Mouse (Mus musculus) midbrain, embryonic 13.5 days (tissue): ENCODE data around the gene Cym. TPM values are rescaled to one million over a fixed set of nuclear protein-coding genes. Genes with fewer than 3 reads are reported as not detected.

Experiments
- ATAC-seq: fragments of 200-750 bp; cut with Nextera tagmentation; 2 replicates; pipeline ENCODE4 v1.8.0; 2017; ENCODE audit warnings: mild to moderate bottlenecking, moderate TSS enrichment, moderate library complexity
- H3K27ac ChIP-seq: fragments of 300-500 bp; sonication (generic); 2 replicates; pipeline ENCODE4 v1.5.1; 2015; ENCODE audit warnings: inconsistent platforms, mild to moderate bottlenecking, moderate library complexity
- H3K27me3 ChIP-seq: fragments of 300-500 bp; sonication (generic); 2 replicates; pipeline ENCODE4 v1.6.1; 2015; ENCODE audit warnings: mild to moderate bottlenecking, inconsistent platforms
- H3K36me3 ChIP-seq: fragments of 300-500 bp; sonication (generic); 2 replicates; pipeline ENCODE4 v1.6.1; 2015; ENCODE audit warnings: mild to moderate bottlenecking, inconsistent platforms
- H3K4me1 ChIP-seq: fragments of 300-500 bp; sonication (generic); replicated peaks from 2 replicates; pipeline ENCODE4 v1.6.1; 2015; ENCODE audit warnings: inconsistent platforms
- H3K4me2 ChIP-seq: fragments of 300-500 bp; sonication (generic); replicated peaks from 2 replicates; pipeline ENCODE4 v1.6.1; 2015; ENCODE audit warnings: moderate library complexity, mild to moderate bottlenecking, inconsistent platforms
- H3K4me3 ChIP-seq: fragments of 300-500 bp; sonication (generic); replicated peaks from 2 replicates; pipeline ENCODE4 v1.5.1; 2015; ENCODE audit warnings: mild to moderate bottlenecking, inconsistent platforms
- H3K9ac ChIP-seq: fragments of 300-500 bp; sonication (generic); replicated peaks from 2 replicates; pipeline ENCODE4 v1.6.1; 2015; ENCODE audit warnings: mild to moderate bottlenecking, inconsistent platforms
- H3K9me3 ChIP-seq: fragments of 300-500 bp; sonication (generic); 2 replicates; pipeline ENCODE4 v1.6.1; 2016; ENCODE audit warnings: mild to moderate bottlenecking, inconsistent platforms
- WGBS: fragments of 180-500 bp; shearing (Covaris S2); methylation state at CpG from one replicate; pipeline ENCODE4 v1.1.7; 2015; 5-methylcytosine and 5-hydroxymethylcytosine counted together
- polyA plus RNA-seq: library from polyadenylated mRNA; unstranded; fragments of >200 nt; fragmentation: Nextera tagmentation; extraction: Ambion mirVana; gene quantifications from 2 replicates; pipeline ENCODE4 v1.2.1, GENCODE M21; 2015

Gene Cym
- polyA plus RNA-seq, 1 experiment from 2014 or later: 4.2 TPM

DNA sequence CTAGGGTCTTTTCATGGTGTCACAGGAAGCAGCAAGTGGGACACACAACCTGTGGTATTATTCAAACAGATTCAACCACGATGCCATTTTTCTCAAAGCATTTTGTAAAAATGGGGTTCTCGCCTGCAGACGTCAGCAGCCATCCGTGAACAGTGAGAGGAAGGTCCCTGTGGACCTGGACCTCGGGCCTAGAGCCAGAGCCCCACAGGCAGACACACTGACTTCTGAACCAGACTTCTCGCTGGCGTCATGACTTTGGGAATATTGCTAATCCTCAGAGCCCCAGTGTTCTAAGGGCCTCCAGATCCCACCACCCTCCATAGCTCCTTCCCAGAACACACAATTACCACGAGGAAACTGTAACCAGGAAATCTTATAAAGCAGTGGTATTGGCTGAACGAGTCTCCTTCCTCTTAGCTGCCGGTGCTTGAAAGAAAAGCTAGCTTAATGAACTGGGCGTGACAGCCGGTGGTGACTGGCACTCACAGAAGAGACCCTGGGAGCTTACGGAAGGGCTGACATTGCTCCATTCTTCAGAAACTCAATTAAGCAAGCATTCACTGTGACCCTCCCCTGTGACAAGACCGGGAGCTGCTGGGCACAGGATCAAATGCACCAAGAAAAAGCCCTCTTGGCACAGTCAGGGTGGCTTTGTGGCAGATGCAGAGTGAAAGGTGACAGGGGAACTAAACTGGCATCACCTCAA lies 20.0 kb upstream of the Cym start:
- ATAC-seq: peak; percentile 35; the same call in 1 of the 2 replicates
- peak overlapping the region; percentile 17; the same call in 1 of the 2 replicates for H3K4me2 ChIP-seq
- no peak overlapping the region for H3K9ac ChIP-seq

GRCm38 (mm10) chr3:107239607-107240006 lies 18.1 kb upstream of the Cym start, which contains the start of gene Prok1:
Gene Prok1 (minus strand): TSS chr3:107239707.
- peaks cover 7% of the 10 kb centered on the region for H3K4me1 ChIP-seq
- 90% methylated on average over 9 of the region's 9 CpGs for WGBS
- H3K27me3 ChIP-seq: 0 out of 2 replicates have a peak, but pooled peaks cover 4% of the 10 kb centered on the region
- H3K9me3 ChIP-seq: no peaks in the 10 kb centered on the region
- no peak within 1 kb of the TSS for H3K4me2 ChIP-seq
- no peak for ATAC-seq
- H3K4me3 ChIP-seq: no peak within 1 kb of the TSS
- no peak within 1 kb of the TSS for H3K9ac ChIP-seq
- no peaks in the 10 kb centered on the region for H3K36me3 ChIP-seq
- H3K27ac ChIP-seq: no peak within 1 kb of the TSS

More for the DNA sequence above, 20.0 kb upstream of the Cym start:
- H3K9me3 ChIP-seq: no peaks in the 10 kb centered on the region
- H3K36me3 ChIP-seq: no peaks in the 10 kb centered on the region
- H3K27ac ChIP-seq: no peak overlapping the region
- peaks cover 7% of the 10 kb centered on the region for H3K4me1 ChIP-seq
- no peak overlapping the region for H3K4me3 ChIP-seq
- 0 out of 2 replicates have a peak, but pooled peaks cover 4% of the 10 kb centered on the region for H3K27me3 ChIP-seq
- WGBS: 29% methylated on average over 14 of the region's 14 CpGs

GRCm38 (mm10) chr3:107238471-107238980 lies 17.0 kb upstream of the Cym start:
- no peak overlapping the region for H3K4me3 ChIP-seq
- H3K9ac ChIP-seq: no peak overlapping the region
- 90% methylated on average over 8 of the region's 8 CpGs for WGBS
- H3K27ac ChIP-seq: no peak overlapping the region
- no peaks in the 10 kb centered on the region for H3K36me3 ChIP-seq
- H3K4me2 ChIP-seq: no peak overlapping the region
- H3K4me1 ChIP-seq: peaks cover 7% of the 10 kb centered on the region
- H3K9me3 ChIP-seq: no peaks in the 10 kb centered on the region
- 0 out of 2 replicates have a peak, but pooled peaks cover 4% of the 10 kb centered on the region for H3K27me3 ChIP-seq
- no peak for ATAC-seq

- no peaks in the 10 kb centered on the region for H3K9me3 ChIP-seq
- WGBS: 76% methylated on average over 2 of the region's 2 CpGs
- H3K4me1 ChIP-seq: peaks cover 11% of the 10 kb centered on the region
- no peak overlapping the region for H3K4me3 ChIP-seq
- no peak for ATAC-seq
- no peak overlapping the region for H3K4me2 ChIP-seq
- H3K9ac ChIP-seq: no peak overlapping the region
- no peak overlapping the region for H3K27ac ChIP-seq
- no peaks in the 10 kb centered on the region for H3K36me3 ChIP-seq
- H3K27me3 ChIP-seq: 0 out of 2 replicates have a peak, but pooled peaks cover 4% of the 10 kb centered on the region
Observed at GRCm38 (mm10) chr3:107238051-107238450, 16.5 kb upstream of the Cym start.

- no peak overlapping the region for H3K4me3 ChIP-seq
- no peaks in the 10 kb centered on the region for H3K27me3 ChIP-seq
- peaks cover 4% of the 10 kb centered on the region; the same call in 1 of the 2 replicates for H3K4me1 ChIP-seq
- H3K27ac ChIP-seq: no peak overlapping the region
- WGBS: 26% methylated on average over 2 of the region's 2 CpGs
- ATAC-seq: peak; percentile 59
- no peaks in the 10 kb centered on the region for H3K9me3 ChIP-seq
- H3K4me2 ChIP-seq: no peak overlapping the region
- H3K36me3 ChIP-seq: no peaks in the 10 kb centered on the region
- H3K9ac ChIP-seq: no peak overlapping the region
Observed at GRCm38 (mm10) chr3:107233945-107234344, 12.4 kb upstream of the Cym start.

DNA sequence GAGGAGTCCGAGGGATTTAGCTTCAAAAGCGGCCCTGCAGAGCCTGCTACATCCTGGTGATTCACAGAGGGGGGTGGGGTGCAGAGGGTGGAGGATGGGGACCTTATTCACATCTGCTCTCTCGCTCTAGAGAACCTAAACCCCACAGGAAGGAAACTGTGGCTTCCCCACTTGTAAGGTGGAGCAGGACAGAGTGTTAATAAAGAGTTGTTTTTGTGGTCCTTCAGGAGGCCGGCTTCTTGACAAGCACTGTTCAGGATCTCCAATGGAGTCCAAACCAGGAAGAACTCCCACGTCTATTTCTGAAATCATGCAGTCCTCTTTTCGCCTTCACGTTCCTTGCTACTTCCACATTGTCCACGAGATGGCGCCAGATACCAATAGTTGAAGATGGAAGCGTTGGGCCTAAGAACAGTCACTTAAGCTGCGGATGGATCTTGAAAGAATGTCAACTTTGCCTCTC lies 11.8 kb upstream of the Cym start:
- no peak overlapping the region for H3K4me3 ChIP-seq
- no peaks in the 10 kb centered on the region for H3K27me3 ChIP-seq
- no peaks in the 10 kb centered on the region for H3K36me3 ChIP-seq
- peaks cover 4% of the 10 kb centered on the region; the same call in 1 of the 2 replicates for H3K4me1 ChIP-seq
- WGBS: 6% methylated on average over 11 of the region's 11 CpGs
- no peak overlapping the region for H3K4me2 ChIP-seq
- no peaks in the 10 kb centered on the region for H3K9me3 ChIP-seq
- H3K27ac ChIP-seq: no peak overlapping the region
- H3K9ac ChIP-seq: peak overlapping the region; percentile 51
- peak; percentile 62 for ATAC-seq

GRCm38 (mm10) chr3:107231202-107231601 lies 9.7 kb upstream of the Cym start:
- Histone ChIP-seq H3K4me1 (peaks cover 4% of the 10 kb centered on the region; the same call in 1 of the 2 replicates), H3K9ac (no peak overlapping the region), H3K36me3 (no peaks in the 10 kb centered on the region), H3K27ac (no peak overlapping the region), H3K27me3 (no peaks in the 10 kb centered on the region), H3K9me3 (no peaks in the 10 kb centered on the region), H3K4me3 (no peak overlapping the region), H3K4me2 (no peak overlapping the region)
- no peak for ATAC-seq
- 65% methylated on average over 4 of the region's 4 CpGs for WGBS

DNA sequence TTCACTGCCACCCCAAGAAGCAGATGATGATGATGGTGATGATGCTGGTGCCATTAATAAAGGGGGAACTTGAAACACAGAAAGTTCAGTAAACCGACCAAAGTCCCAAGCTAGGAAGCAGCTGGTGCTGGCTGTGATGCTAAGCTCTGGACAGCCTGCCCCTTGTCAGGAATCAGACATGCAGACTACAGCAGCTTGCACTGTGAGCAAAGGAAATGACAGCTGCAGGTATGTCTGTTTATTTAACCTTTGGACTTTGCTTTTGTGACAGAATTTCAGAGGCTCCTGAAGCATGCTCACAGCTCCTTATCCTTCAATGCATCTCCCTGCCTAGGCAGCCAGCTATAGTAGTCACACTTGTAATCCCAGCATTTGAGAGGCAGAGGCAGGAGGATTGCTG lies 9.0 kb upstream of the Cym start, which contains the start of gene A630076J17Rik:
A630076J17Rik (plus strand) TSS at position 88 of the 400 bp plus-strand sequence.
- no peaks in the 10 kb centered on the region for H3K36me3 ChIP-seq
- ATAC-seq: no peak
- H3K27me3 ChIP-seq: no peaks in the 10 kb centered on the region
- H3K4me2 ChIP-seq: no peak within 1 kb of the TSS
- no peaks in the 10 kb centered on the region for H3K9me3 ChIP-seq
- H3K27ac ChIP-seq: no peak within 1 kb of the TSS
- no peak within 1 kb of the TSS for H3K4me3 ChIP-seq
- WGBS: 64% methylated on average over 1 of the region's 1 CpGs
- H3K9ac ChIP-seq: no peak within 1 kb of the TSS
- H3K4me1 ChIP-seq: peaks cover 4% of the 10 kb centered on the region; the same call in 1 of the 2 replicates

DNA sequence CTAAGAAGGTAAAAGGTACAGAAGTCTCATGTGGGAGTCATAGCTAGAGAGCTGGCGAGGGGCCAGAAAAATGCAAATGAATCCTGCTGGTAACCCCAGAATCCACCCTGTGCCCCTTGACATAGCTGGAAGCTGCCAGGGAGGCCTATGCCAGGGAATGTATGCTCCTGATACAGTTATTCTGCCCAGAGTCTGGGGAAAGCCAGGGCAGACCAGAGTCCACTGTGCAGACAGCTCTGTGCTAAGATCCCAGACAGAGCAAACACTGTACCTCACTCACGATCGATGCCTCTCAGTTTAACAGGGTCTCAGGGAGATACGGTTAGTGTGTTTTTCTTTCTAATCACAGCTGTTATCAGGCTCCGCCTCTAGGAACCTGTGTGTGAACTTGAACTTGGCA lies 8.3 kb upstream of the Cym start:
- Histone ChIP-seq H3K9ac (no peak overlapping the region), H3K4me1 (peaks cover 4% of the 10 kb centered on the region; the same call in 1 of the 2 replicates), H3K4me3 (no peak overlapping the region), H3K27ac (no peak overlapping the region), H3K4me2 (no peak overlapping the region), H3K9me3 (no peaks in the 10 kb centered on the region), H3K27me3 (no peaks in the 10 kb centered on the region), H3K36me3 (no peaks in the 10 kb centered on the region)
- ATAC-seq: no peak
- 83% methylated on average over 5 of the region's 5 CpGs for WGBS

GRCm38 (mm10) chr3:107229221-107229620 lies 7.7 kb upstream of the Cym start:
- WGBS: 82% methylated on average over 5 of the region's 5 CpGs
- no peak for ATAC-seq
- H3K9me3 ChIP-seq: no peaks in the 10 kb centered on the region
- H3K9ac ChIP-seq: no peak overlapping the region
- H3K36me3 ChIP-seq: no peaks in the 10 kb centered on the region
- no peak overlapping the region for H3K27ac ChIP-seq
- H3K4me1 ChIP-seq: peaks cover 4% of the 10 kb centered on the region; the same call in 1 of the 2 replicates
- no peaks in the 10 kb centered on the region for H3K27me3 ChIP-seq
- H3K4me3 ChIP-seq: no peak overlapping the region
- H3K4me2 ChIP-seq: no peak overlapping the region

DNA sequence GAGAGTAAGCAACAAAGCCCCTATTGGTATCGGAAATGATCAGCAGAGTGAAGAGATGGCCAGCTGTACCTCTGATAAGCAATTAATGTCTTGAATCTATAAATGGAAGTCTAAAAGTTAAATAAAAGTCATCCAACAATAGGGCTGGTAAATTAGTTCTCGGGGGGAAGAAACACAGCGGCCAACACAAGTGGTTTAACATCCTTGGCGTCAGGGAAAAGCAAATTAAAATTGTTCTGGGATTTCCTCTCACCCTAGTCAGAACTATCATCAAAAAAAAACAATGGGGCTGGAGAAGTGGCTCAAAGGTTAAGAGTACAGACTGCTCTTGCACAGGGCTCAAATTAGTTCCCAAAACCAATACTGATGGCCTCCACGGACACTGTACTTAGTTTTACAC lies 4.3 kb upstream of the Cym start:
- H3K27ac ChIP-seq: no peak overlapping the region
- ATAC-seq: no peak
- H3K9ac ChIP-seq: no peak overlapping the region
- no peaks in the 10 kb centered on the region for H3K27me3 ChIP-seq
- 93% methylated on average over 5 of the region's 5 CpGs for WGBS
- no peaks in the 10 kb centered on the region for H3K36me3 ChIP-seq
- no peaks in the 10 kb centered on the region for H3K4me1 ChIP-seq
- no peak overlapping the region for H3K4me3 ChIP-seq
- H3K9me3 ChIP-seq: no peaks in the 10 kb centered on the region
- no peak overlapping the region for H3K4me2 ChIP-seq

- Histone ChIP-seq H3K4me3 (no peak overlapping the region), H3K4me2 (no peak overlapping the region), H3K36me3 (no peaks in the 10 kb centered on the region), H3K27ac (no peak overlapping the region), H3K27me3 (no peaks in the 10 kb centered on the region), H3K9me3 (no peaks in the 10 kb centered on the region), H3K4me1 (no peaks in the 10 kb centered on the region; the same call in 1 of the 2 replicates), H3K9ac (no peak overlapping the region)
- WGBS: 90% methylated on average over 1 of the region's 1 CpGs
- no peak for ATAC-seq
Observed at GRCm38 (mm10) chr3:107223230-107223629, 1.7 kb upstream of the Cym start.
